Mouse (Mus musculus) brown adipose tissue, adult 24 weeks (tissue): Measurements from ENCODE around the gene Uqcc1. TPM values are rescaled to one million over a fixed set of nuclear protein-coding genes. Genes with fewer than 3 reads are reported as not detected.
A peak's percentile ranks its signal among the peaks of the same experiment; 100 is the strongest.
"Not testable (repeated sequence)": the region's sequence is repeated elsewhere in the genome, so short reads cannot be mapped to it uniquely, and the experiment has no call there.

Experiments used
- H3K27ac ChIP-seq: fragments of 200-500 bp; replicated peaks from 2 replicates; pipeline ENCODE4 v1.5.1; 2012; ENCODE audit warnings: low read depth, mild to moderate bottlenecking, low read length
- H3K4me1 ChIP-seq: fragments of 200-500 bp; 2 replicates; pipeline ENCODE4 v1.6.1; 2012; ENCODE audit warnings: low read length, mixed read lengths; ENCODE audit not compliant: control insufficient read depth, insufficient read depth, insufficient read length
- H3K4me3 ChIP-seq: fragments of 200-500 bp; 2 replicates; pipeline ENCODE4 v1.5.1; 2012; ENCODE audit warnings: low read depth, mild to moderate bottlenecking, low read length, moderate library complexity; ENCODE audit not compliant: insufficient read depth
- polyA plus RNA-seq: library from polyadenylated mRNA; stranded (reverse); fragments of >200 nt; gene quantifications from 2 replicates; pipeline ENCODE4 v1.2.4, GENCODE M21; 2012; ENCODE audit not compliant: missing spikeins, insufficient read depth, insufficient read length

Uqcc1 gene
- polyA plus RNA-seq, 1 experiment: 178 TPM

GRCm38 (mm10) chr2:155849464-155849863 lies 80.6 kb downstream of the Uqcc1 start:
- no peaks in the 10 kb centered on the region for H3K4me1 ChIP-seq
- H3K27ac ChIP-seq: no peak overlapping the region
- H3K4me3 ChIP-seq: no peak overlapping the region

GRCm38 (mm10) chr2:155848291-155848690 lies 81.8 kb downstream of the Uqcc1 start:
- Histone ChIP-seq H3K4me3 (no peak overlapping the region), H3K4me1 (no peaks in the 10 kb centered on the region), H3K27ac (no peak overlapping the region)

- H3K4me3 ChIP-seq: no peak overlapping the region
- no peak overlapping the region for H3K27ac ChIP-seq
- no peaks in the 10 kb centered on the region for H3K4me1 ChIP-seq
These were observed 83.2 kb downstream of the Uqcc1 start for GRCm38 (mm10) chr2:155846930-155847329.

- no peak overlapping the region for H3K4me3 ChIP-seq
- H3K4me1 ChIP-seq: no peaks in the 10 kb centered on the region
- H3K27ac ChIP-seq: no peak overlapping the region
These were observed 91.1 kb downstream of the Uqcc1 start for GRCm38 (mm10) chr2:155838961-155839360.

DNA sequence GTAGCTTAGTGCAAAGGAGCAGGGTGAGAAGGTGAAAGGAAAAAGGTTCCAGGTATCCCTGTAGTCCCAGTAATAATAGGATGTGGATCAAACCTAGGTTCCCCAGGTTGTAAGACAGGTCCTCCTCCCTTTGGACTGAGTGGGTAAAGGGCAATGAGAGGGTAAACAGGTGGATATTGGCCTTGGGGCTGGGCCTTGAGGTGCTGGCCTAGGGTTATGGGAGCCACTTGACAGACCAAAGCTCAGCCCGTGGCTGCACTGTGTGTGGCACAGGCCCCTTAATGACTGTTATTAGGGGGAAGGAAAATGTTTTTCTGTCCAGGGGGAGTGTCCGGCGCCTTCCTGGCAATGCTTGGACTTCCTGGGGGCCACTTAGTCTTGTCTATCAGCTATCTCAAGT lies 92.1 kb downstream of the Uqcc1 start:
- Histone ChIP-seq H3K27ac (no peak overlapping the region), H3K4me1 (no peaks in the 10 kb centered on the region), H3K4me3 (no peak overlapping the region)

DNA sequence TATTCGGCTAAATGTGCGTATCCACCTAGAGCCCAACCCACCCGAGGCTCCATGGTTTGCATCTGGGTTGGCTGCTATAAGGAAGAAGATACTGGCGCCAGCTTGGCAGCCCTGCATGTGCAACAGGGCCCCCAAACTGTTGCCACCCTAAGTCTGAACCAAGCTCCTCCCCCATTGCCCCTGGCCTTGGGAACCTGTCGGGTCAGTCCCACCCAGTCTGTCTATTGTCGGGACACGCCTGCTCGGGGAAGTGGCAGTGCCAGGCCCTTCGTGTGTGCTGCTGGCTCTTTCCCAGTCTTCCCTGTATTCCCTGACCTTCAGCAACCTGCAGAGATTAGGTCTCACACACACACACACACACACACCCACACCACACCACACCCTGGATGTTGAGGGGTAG lies 95.4 kb downstream of the Uqcc1 start, which contains the start of gene Fam83c:
Fam83c (minus strand) TSS at position 123 of the 400 bp plus-strand sequence.
- no peak within 1 kb of the TSS for H3K4me3 ChIP-seq
- no peaks in the 10 kb centered on the region for H3K4me1 ChIP-seq
- no peak within 1 kb of the TSS for H3K27ac ChIP-seq

DNA sequence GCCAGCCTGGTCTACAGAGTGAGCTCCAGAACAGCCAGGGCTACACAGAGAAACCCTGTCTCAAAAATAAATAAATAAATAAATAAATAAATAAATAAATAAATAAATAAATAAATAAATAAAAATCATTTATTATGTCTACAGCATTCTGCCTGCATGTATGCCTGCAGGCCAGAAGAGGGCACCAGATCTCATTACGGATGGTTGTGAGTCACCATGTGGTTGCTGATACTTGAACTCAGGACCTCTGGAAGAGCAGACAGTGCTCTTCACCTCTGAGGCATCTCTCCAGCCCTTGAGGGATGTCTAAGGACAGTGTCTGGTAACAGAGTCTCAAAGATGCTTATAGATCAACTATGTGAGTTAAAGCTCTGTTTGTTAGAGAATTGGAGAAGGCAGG lies 98.0 kb downstream of the Uqcc1 start:
- not testable (repeated sequence) for H3K4me3 ChIP-seq, H3K4me1 ChIP-seq, H3K27ac ChIP-seq

DNA sequence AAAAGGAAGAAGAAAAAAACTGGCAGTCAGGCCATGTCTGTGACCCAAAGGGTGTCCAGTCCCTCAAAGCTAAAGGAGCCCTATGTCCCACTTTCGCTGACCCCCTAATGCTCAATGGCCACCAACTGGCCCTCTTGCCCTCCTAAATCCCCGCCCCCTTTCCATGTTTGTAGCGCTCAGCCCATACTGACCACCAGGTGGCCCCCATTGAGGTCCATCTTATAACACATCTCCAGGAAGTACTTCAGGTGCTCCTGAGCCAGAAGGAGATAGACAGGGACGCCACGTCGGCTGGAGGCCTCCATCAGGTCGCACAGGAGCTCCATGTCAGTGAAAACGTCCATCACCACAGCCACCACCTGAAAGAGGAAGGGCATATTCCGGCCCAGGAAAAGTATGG lies 98.8 kb downstream of the Uqcc1 start:
- Histone ChIP-seq H3K4me3 (no peak overlapping the region), H3K4me1 (no peaks in the 10 kb centered on the region), H3K27ac (no peak overlapping the region)

GRCm38 (mm10) chr2:155830841-155831240 lies 99.3 kb downstream of the Uqcc1 start:
- Histone ChIP-seq H3K27ac (no peak overlapping the region), H3K4me3 (no peak overlapping the region), H3K4me1 (no peaks in the 10 kb centered on the region)

GRCm38 (mm10) chr2:155826630-155827424 lies 103.3 kb downstream of the Uqcc1 start, which contains the start of gene Eif6:
Gene Eif6, minus strand, starts transcription at chr2:155826925.
- Histone ChIP-seq H3K27ac (peak within 1 kb of the TSS; percentile 56), H3K4me1 (no peaks in the 10 kb centered on the region), H3K4me3 (peak within 1 kb of the TSS; percentile 80)

DNA sequence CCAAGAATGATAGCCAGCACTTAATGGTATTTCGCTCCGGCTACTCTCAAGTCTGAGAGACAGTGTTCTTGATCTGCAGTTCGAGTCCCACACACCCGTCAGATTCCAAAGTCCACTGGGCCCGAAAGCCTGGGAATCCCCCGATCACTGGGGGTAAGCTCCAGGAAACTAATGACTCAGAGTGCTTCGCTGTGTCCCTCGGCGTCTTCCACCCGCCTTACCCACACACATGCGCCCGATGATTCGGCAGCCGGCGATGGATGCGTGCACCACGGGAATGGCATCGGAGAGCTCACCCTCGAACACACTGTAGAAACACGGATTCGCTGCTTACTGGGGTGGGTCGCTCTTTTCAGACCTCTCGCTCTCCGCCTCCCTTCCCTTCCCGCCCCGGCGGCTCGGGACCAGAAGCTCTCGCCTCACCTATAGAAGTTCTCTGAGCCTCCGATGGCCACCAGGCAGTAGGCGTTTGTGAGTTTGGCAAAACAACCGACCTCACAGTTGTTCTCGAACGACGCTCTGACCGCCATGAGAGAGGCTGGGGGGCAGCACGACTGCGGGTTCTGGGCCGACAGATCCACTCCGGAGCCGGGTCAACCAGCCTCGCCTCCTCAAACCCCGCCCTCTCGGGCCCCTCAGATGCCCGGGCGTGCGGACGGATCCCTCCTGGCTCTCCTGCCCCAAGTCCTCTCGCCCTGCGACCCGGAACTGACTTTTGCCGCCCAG lies 104.0 kb downstream of the Uqcc1 start:
- H3K27ac ChIP-seq: peak overlapping the region; percentile 56
- no peaks in the 10 kb centered on the region for H3K4me1 ChIP-seq
- peak overlapping the region; percentile 80 for H3K4me3 ChIP-seq

- Histone ChIP-seq H3K4me1 (no peaks in the 10 kb centered on the region), H3K27ac (no peak overlapping the region), H3K4me3 (no peak overlapping the region)
These were observed 106.4 kb downstream of the Uqcc1 start for GRCm38 (mm10) chr2:155823722-155824121.

DNA sequence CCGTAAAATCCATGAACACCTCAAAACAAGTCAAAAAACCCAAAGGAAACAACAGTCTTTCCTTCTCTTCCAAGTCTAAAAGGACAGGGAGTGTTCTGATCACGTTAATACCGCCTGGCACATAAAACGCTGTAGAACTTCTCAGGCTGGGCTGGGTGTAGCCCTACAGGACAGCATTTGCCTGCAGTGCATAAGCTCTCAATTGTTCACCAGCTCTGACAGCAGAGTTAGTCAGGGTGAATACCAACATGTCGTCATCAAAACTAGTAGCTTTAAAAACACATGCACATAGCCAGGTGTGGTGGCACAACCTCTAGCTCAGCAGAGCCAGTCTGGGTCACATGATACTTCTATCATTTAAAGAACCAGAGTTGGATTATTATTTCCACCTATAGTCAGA lies 109.3 kb downstream of the Uqcc1 start:
- H3K27ac ChIP-seq: no peak overlapping the region
- no peaks in the 10 kb centered on the region; the same call in 1 of the 2 replicates for H3K4me1 ChIP-seq
- H3K4me3 ChIP-seq: no peak overlapping the region

DNA sequence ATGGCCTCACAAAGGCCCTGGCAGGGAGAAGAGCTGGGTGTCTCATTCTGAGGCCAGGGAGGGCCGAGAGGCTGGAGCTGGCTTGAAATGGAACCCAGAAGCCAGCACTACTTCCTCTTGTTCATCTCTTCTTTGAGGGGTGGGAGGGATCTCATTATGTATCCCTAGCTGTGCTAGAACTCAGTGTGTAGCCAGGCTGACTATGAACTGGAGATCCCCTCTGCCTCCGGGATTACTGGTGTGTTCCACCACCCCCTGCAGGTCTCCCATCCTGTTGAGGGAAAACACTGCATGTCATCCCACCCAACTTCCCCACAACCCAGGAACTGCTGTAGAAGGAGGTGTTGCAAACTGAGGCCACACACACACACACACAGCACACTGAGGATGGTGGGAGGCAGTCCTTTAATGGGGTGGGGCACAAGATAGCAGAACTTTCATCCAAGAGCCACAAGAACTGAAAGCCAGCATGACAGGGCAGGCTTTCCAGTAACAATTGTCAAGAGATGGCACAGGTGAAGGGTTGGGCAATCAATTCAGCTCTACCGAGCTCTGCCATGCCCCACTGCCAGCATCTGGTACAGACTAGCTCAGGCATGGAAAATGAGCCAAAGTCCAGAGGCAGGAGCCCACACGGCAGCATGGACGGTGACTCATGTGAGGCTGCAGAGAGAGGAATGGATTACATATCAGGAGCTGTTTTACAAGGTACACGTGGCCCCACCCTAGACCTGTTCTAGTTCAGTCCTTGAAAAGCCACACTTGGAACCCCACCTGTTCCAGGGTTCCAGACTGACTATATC lies 110.5 kb downstream of the Uqcc1 start:
- H3K4me1 ChIP-seq: no peaks in the 10 kb centered on the region; the same call in 1 of the 2 replicates
- peak overlapping the region; percentile 27; the same call in 1 of the 2 replicates for H3K27ac ChIP-seq
- H3K4me3 ChIP-seq: peak overlapping the region; percentile 32

DNA sequence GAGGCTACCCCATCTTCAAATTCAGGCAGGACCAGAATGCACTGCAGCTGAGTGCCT lies 110.9 kb downstream of the Uqcc1 start, which contains the start of gene BC029722:
BC029722 (minus strand) TSS at position 35 of the 57 bp plus-strand sequence.
- peak within 1 kb of the TSS; percentile 83 for H3K27ac ChIP-seq
- H3K4me1 ChIP-seq: no peaks in the 10 kb centered on the region; the same call in 1 of the 2 replicates
- peak within 1 kb of the TSS; percentile 88 for H3K4me3 ChIP-seq
